Mouse (Mus musculus): ENCODE results near the gene Treml2. TPM values are rescaled to one million over a fixed set of nuclear protein-coding genes. Genes with fewer than 3 reads are reported as not detected.

Treml2 gene
- total and polyA plus RNA-seq, 2 experiments from 2014 or later: 0.07 to 0.49 TPM

DNA sequence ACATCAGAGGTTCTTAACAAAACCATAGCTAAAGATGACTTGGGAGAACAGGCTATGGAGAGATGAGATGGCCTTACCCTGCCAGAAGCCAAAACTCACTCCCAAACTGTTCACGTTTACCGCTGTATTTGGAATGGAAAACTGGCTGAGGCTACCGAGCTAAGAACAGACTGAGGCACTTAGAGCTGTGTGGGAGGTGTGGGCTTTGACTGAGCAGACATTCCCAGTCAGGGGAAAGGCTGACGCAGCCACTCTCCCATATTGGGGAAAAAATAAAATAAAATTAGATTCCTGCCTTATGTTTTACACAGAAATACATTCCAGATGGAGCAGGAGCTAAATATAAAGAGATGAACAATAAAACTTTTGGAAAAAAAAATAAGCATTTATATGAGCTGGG lies 27.4 kb downstream of the Treml2 start:
- Histone ChIP-seq H3K27ac (ENCODE audit: low read depth, low read length) (no peak overlapping the region), H3K9me3 (ENCODE audit: low read length) (no peaks in the 10 kb centered on the region), H3K4me2 (ENCODE audit: low read depth, low read length, poor library complexity, severe bottlenecking) (no peak overlapping the region), H3K9ac (replicated peaks; ENCODE audit: low read length, poor library complexity, severe bottlenecking) (no peak overlapping the region), H3K4me3 (ENCODE audit: low read depth, low read length) (no peak overlapping the region), H3K4me1 (ENCODE audit: insufficient read depth, low read length) (no peaks in the 10 kb centered on the region), H3K27me3 (ENCODE audit: insufficient read depth, low read length) (no peaks in the 10 kb centered on the region), H3K36me3 (ENCODE audit: insufficient read depth, low read length) (no peaks in the 10 kb centered on the region)
- 84% methylated on average over 4 of the region's 4 CpGs for WGBS
- DNase-seq (ENCODE audit: low spot score): no peak
- TF ChIP-seq CTCF (IDR thresholded peaks at IDR 0.05): no peak
- no peak for ATAC-seq (ENCODE audit: low FRiP score)

- no peak for TF ChIP-seq CTCF (IDR thresholded peaks at IDR 0.05)
- H3K36me3 ChIP-seq (ENCODE audit: insufficient read depth, low read length): no peaks in the 10 kb centered on the region
- no peak overlapping the region for H3K4me3 ChIP-seq (ENCODE audit: low read depth, low read length)
- H3K4me2 ChIP-seq (ENCODE audit: low read depth, low read length, poor library complexity, severe bottlenecking): no peak overlapping the region
- H3K9me3 ChIP-seq (ENCODE audit: low read length): no peaks in the 10 kb centered on the region
- H3K4me1 ChIP-seq (ENCODE audit: insufficient read depth, low read length): no peaks in the 10 kb centered on the region
- no peak overlapping the region for H3K9ac ChIP-seq (replicated peaks; ENCODE audit: low read length, poor library complexity, severe bottlenecking)
- H3K27me3 ChIP-seq (ENCODE audit: insufficient read depth, low read length): no peaks in the 10 kb centered on the region
- no peak for DNase-seq (ENCODE audit: low spot score)
- ATAC-seq (ENCODE audit: low FRiP score): no peak
- 93% methylated on average over 2 of the region's 2 CpGs for WGBS
- no peak overlapping the region for H3K27ac ChIP-seq (ENCODE audit: low read depth, low read length)
Measured at GRCm38 (mm10) chr17:48332524-48332923, 33.2 kb downstream of the Treml2 start.

DNA sequence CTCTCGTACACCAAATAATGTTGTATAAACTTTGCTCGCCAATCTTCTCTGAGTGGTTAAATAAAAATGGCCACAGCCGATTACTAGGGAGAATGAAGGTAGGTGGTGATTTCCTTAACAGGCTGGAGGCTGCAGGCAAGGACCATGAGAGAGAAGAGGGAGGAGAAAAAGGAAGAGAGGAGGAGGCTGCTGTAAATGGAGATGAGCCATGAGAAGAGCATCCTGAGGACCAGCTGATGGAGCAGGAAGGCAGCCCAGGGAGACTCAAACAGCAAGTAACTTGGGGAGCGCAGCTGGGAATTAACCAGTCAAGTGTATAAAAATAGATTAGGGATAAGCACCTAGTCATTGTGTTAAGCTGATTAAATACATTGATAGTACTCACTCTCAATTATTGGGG lies 34.9 kb downstream of the Treml2 start:
- H3K27me3 ChIP-seq (ENCODE audit: insufficient read depth, low read length): no peaks in the 10 kb centered on the region
- TF ChIP-seq CTCF (IDR thresholded peaks at IDR 0.05): no peak
- H3K36me3 ChIP-seq (ENCODE audit: insufficient read depth, low read length): no peaks in the 10 kb centered on the region
- no peak overlapping the region for H3K27ac ChIP-seq (ENCODE audit: low read depth, low read length)
- ATAC-seq (ENCODE audit: low FRiP score) (no peak), DNase-seq (ENCODE audit: low spot score) (no peak)
- H3K4me1 ChIP-seq (ENCODE audit: insufficient read depth, low read length): no peaks in the 10 kb centered on the region
- no peak overlapping the region for H3K9ac ChIP-seq (replicated peaks; ENCODE audit: low read length, poor library complexity, severe bottlenecking)
- 88% methylated on average over 4 of the region's 4 CpGs for WGBS
- no peaks in the 10 kb centered on the region for H3K9me3 ChIP-seq (ENCODE audit: low read length)
- H3K4me3 ChIP-seq (ENCODE audit: low read depth, low read length): no peak overlapping the region
- no peak overlapping the region for H3K4me2 ChIP-seq (ENCODE audit: low read depth, low read length, poor library complexity, severe bottlenecking)

DNA sequence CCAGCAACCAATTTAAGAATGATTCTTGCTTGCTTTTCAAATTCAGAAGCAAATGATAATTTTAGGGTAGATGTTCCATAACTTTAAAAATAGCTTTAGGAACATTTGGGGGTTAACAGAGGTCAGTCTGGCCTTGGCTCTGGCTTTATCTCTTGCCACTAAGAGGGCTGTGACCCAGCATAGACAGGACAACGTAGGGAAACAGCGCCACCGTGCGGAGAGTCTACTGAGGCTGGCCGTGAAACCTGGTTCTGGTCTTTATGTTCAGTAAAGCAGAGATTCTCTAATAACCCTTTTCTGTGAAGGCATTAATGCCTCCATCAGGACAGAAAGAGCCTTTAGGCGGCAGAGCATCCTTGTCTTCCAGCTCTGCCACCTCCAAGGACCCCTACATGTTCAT lies 37.6 kb downstream of the Treml2 start:
- Histone ChIP-seq H3K4me3 (ENCODE audit: low read depth, low read length) (no peak overlapping the region), H3K27me3 (ENCODE audit: insufficient read depth, low read length) (no peaks in the 10 kb centered on the region), H3K36me3 (ENCODE audit: insufficient read depth, low read length) (no peaks in the 10 kb centered on the region), H3K4me2 (ENCODE audit: low read depth, low read length, poor library complexity, severe bottlenecking) (no peak overlapping the region), H3K4me1 (ENCODE audit: insufficient read depth, low read length) (no peaks in the 10 kb centered on the region), H3K9me3 (ENCODE audit: low read length) (no peaks in the 10 kb centered on the region), H3K27ac (ENCODE audit: low read depth, low read length) (no peak overlapping the region), H3K9ac (replicated peaks; ENCODE audit: low read length, poor library complexity, severe bottlenecking) (no peak overlapping the region)
- 5% methylated on average over 6 of the region's 6 CpGs for WGBS
- DNase-seq (ENCODE audit: low spot score) (peak; percentile 79), ATAC-seq (ENCODE audit: low FRiP score) (no peak)
- peak; percentile 83 for TF ChIP-seq CTCF (IDR thresholded peaks at IDR 0.05)

DNA sequence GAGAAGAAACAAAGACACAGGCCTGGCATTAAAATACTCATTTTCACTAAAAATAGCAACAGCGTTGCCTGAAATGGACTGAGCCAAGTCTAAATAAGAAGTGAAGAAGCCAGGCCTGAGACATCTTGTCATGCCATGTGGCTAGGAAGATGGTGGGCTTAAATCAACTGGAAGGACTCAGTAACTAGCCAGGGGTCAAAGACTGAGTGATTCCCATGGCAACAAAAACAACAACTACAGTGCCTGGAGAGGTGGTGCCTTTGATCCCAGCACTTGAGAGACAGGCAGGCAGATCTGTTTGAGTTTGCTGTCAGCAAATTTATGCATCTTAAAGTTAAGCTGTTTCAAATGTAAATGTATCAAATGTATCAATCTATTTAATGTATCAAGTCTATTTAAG lies 41.0 kb downstream of the Treml2 start:
- no peaks in the 10 kb centered on the region for H3K27me3 ChIP-seq (ENCODE audit: insufficient read depth, low read length)
- no peak overlapping the region for H3K27ac ChIP-seq (ENCODE audit: low read depth, low read length)
- 89% methylated on average over 1 of the region's 1 CpGs for WGBS
- no peaks in the 10 kb centered on the region for H3K36me3 ChIP-seq (ENCODE audit: insufficient read depth, low read length)
- no peak overlapping the region for H3K4me2 ChIP-seq (ENCODE audit: low read depth, low read length, poor library complexity, severe bottlenecking)
- no peaks in the 10 kb centered on the region for H3K4me1 ChIP-seq (ENCODE audit: insufficient read depth, low read length)
- TF ChIP-seq CTCF (IDR thresholded peaks at IDR 0.05): no peak
- H3K9ac ChIP-seq (replicated peaks; ENCODE audit: low read length, poor library complexity, severe bottlenecking): no peak overlapping the region
- H3K9me3 ChIP-seq (ENCODE audit: low read length): no peaks in the 10 kb centered on the region
- no peak overlapping the region for H3K4me3 ChIP-seq (ENCODE audit: low read depth, low read length)
- no peak for ATAC-seq (ENCODE audit: low FRiP score)
- DNase-seq (ENCODE audit: low spot score): no peak

DNA sequence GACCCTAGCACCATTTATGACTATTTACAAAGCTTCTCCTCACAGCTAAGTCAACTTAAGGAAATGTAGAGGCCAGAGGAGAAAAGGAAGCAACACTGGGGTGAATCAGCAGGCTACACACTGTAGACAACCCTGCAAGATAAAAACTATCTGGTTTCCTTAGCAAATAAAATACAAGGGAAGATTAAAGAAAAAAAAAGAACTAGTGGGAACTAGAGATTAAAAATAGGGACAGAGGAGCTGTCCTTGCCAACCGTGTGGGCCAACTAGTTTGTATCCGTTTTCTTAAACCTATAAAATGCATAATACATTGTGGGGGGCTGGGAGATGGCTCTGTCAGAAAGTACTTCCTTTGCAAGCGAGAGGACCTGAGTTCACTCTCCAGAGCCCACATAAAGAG lies 42.6 kb downstream of the Treml2 start:
- ATAC-seq (ENCODE audit: low FRiP score): no peak
- 70% methylated on average over 3 of the region's 3 CpGs for WGBS
- no peaks in the 10 kb centered on the region for H3K27me3 ChIP-seq (ENCODE audit: insufficient read depth, low read length)
- no peaks in the 10 kb centered on the region for H3K36me3 ChIP-seq (ENCODE audit: insufficient read depth, low read length)
- H3K27ac ChIP-seq (ENCODE audit: low read depth, low read length): no peak overlapping the region
- H3K9me3 ChIP-seq (ENCODE audit: low read length): no peaks in the 10 kb centered on the region
- H3K4me2 ChIP-seq (ENCODE audit: low read depth, low read length, poor library complexity, severe bottlenecking): no peak overlapping the region
- no peaks in the 10 kb centered on the region for H3K4me1 ChIP-seq (ENCODE audit: insufficient read depth, low read length)
- H3K9ac ChIP-seq (replicated peaks; ENCODE audit: low read length, poor library complexity, severe bottlenecking): no peak overlapping the region
- DNase-seq (ENCODE audit: low spot score): no peak
- no peak for TF ChIP-seq CTCF (IDR thresholded peaks at IDR 0.05)
- no peak overlapping the region for H3K4me3 ChIP-seq (ENCODE audit: low read depth, low read length)
